Mouse (Mus musculus) fibroblast of lung, adult 2 months (primary cell): ENCODE measurements at regions not wholly inside any gene's neighbourhood (a gene's known extent, or its start where the extent isn't known, plus 50 kb on each side); places are given as distances from the start of the nearest gene placed in this dataset.

ENCODE experiments used
- DNase-seq: peaks from one replicate; pipeline ENCODE4 v3.0.0-alpha.2; 2011; ENCODE audit warnings: low read depth

- no peak for DNase-seq
Measured at GRCm38 (mm10) chr7:124671117-124671516, 688.4 kb downstream of the Hs3st4 start.

GRCm38 (mm10) chr7:124676854-124677515 lies 694.3 kb downstream of the Hs3st4 start:
- DNase-seq: no peak

- no peak for DNase-seq
Measured at GRCm38 (mm10) chr7:124680561-124680960, 697.9 kb downstream of the Hs3st4 start.

- DNase-seq: no peak
Measured at GRCm38 (mm10) chr7:124681212-124681611, 698.5 kb downstream of the Hs3st4 start.

- DNase-seq: no peak
Measured at GRCm38 (mm10) chr7:124681820-124682219, 699.2 kb downstream of the Hs3st4 start.

GRCm38 (mm10) chr7:124685424-124685823 lies 702.8 kb downstream of the Hs3st4 start:
- no peak for DNase-seq

- DNase-seq: no peak
Measured at GRCm38 (mm10) chr7:124704163-124704824, 721.6 kb downstream of the Hs3st4 start.

- no peak for DNase-seq
Measured at GRCm38 (mm10) chr7:124707143-124707542, 724.5 kb downstream of the Hs3st4 start.

- DNase-seq: no peak
Measured at GRCm38 (mm10) chr7:124708771-124709485, 726.3 kb downstream of the Hs3st4 start.

GRCm38 (mm10) chr7:124720927-124721326 lies 723.5 kb upstream of the Kdm8 start:
- DNase-seq: no peak

GRCm38 (mm10) chr7:124742086-124742485 lies 702.4 kb upstream of the Kdm8 start:
- DNase-seq: no peak

GRCm38 (mm10) chr7:124746321-124746720 lies 698.2 kb upstream of the Kdm8 start:
- no peak for DNase-seq

GRCm38 (mm10) chr7:124748396-124748795 lies 696.1 kb upstream of the Kdm8 start:
- DNase-seq: no peak

GRCm38 (mm10) chr7:124759084-124759483 lies 685.4 kb upstream of the Kdm8 start:
- DNase-seq: no peak

- DNase-seq: no peak
Measured at GRCm38 (mm10) chr7:124777822-124778221, 666.7 kb upstream of the Kdm8 start.

- DNase-seq: no peak
Measured at GRCm38 (mm10) chr7:124782816-124783215, 661.7 kb upstream of the Kdm8 start.

GRCm38 (mm10) chr7:124784995-124785394 lies 659.5 kb upstream of the Kdm8 start:
- DNase-seq: no peak

- DNase-seq: no peak
Measured at GRCm38 (mm10) chr7:124785896-124786295, 658.6 kb upstream of the Kdm8 start.

- DNase-seq: no peak
Measured at GRCm38 (mm10) chr7:124788781-124789180, 655.7 kb upstream of the Kdm8 start.

- DNase-seq: no peak
Measured at GRCm38 (mm10) chr7:124803101-124803500, 641.4 kb upstream of the Kdm8 start.

GRCm38 (mm10) chr7:124834692-124835091 lies 609.8 kb upstream of the Kdm8 start:
- no peak for DNase-seq

- no peak for DNase-seq
Measured at GRCm38 (mm10) chr7:124836531-124836930, 607.9 kb upstream of the Kdm8 start.

- DNase-seq: no peak
Measured at GRCm38 (mm10) chr7:124855056-124855455, 589.4 kb upstream of the Kdm8 start.
